Mouse (Mus musculus): Measurements from ENCODE around the gene Cd99l2. TPM values are rescaled to one million over a fixed set of nuclear protein-coding genes. Genes with fewer than 3 reads are reported as not detected.
A peak's percentile ranks its signal among the peaks of the same experiment; 100 is the strongest.
"Not testable (repeated sequence)": the region's sequence is repeated elsewhere in the genome, so short reads cannot be mapped to it uniquely, and the experiment has no call there.

The Cd99l2 gene
- polyA plus RNA-seq, 1 experiment from 2014 or later, result 40.0 TPM

- H3K4me3 ChIP-seq; H3K4me2 ChIP-seq (replicated peaks); H3K36me3 ChIP-seq; H3K9ac ChIP-seq (replicated peaks); H3K4me1 ChIP-seq; H3K27me3 ChIP-seq; ATAC-seq (ENCODE audit: low FRiP score, low read depth); H3K27ac ChIP-seq (replicated peaks); H3K9me3 ChIP-seq: not testable (repeated sequence)
- whole genome bisulfite sequencing, result 93% methylated on average over 4 of the region's 4 CpGs
These were observed 13.9 kb upstream of the Cd99l2 start for GRCm38 (mm10) chrX:71506591-71506990.

DNA sequence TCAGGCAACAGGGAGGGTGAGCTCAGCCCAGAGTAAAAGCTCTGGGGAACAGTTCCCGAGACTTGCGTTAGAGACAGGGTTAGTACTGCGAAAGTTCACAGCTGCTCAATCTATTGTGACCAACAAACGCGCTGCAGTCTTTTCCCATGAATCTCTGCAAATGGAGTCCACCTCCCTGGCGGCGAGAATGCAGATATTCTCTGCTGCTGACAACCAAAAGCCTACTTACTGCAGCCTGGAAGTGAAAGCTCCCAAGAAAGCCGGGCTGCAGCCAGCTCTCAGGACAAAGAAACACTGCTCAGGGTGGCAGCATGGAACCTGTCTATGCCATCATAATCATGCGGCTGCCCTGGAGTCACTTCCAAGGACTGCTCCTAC, 619 bp upstream of the Cd99l2 start:
- peak; percentile 35 for ATAC-seq (ENCODE audit: low FRiP score, low read depth)
- Histone ChIP-seq H3K9me3 (no peaks in the 10 kb centered on the region), H3K27me3 (no peaks in the 10 kb centered on the region), H3K27ac (replicated peaks) (peak overlapping the region; percentile 85), H3K4me3 (peak overlapping the region; percentile 51), H3K4me2 (replicated peaks) (peak overlapping the region; percentile 60), H3K4me1 (peaks cover 2% of the 10 kb centered on the region; the same call in 1 of the 2 replicates), H3K36me3 (no peaks in the 10 kb centered on the region), H3K9ac (replicated peaks) (peak overlapping the region; percentile 61)
- 22% methylated on average over 9 of the region's 9 CpGs for WGBS

DNA sequence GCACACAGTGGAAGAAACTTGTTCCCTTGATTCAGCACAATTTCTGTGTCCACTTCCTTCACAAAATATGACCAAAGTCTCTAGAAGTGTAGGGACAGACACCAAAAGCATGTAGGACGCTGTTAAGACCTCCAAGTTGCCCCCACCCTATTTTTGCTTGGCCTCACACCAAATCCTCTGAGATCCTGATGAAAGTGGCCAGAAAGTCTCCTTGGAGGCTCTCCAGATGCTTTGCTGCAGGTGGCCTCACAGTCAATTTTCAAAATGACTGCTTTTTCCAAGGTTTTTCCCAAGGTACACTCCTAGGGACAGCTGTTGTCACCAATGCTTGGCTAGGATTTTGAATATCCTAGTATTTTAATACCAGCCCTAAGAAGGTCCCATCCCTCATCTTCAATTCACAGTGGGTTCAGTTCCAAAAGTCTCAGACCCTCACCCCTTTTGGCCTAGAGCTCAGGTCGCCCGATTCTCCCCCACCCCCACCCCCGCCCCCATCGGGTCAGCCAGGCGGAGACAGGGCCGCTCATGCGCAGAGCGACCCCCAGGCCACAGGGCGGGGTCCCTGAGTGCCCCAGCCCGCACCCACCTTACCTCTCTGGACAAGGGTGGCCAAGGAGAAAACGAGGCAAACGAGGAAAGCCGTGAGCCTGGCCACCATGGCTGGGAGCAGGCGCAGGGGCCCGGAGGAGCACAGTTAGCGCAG, 567 bp downstream of the Cd99l2 start:
- no peaks in the 10 kb centered on the region for H3K27me3 ChIP-seq
- H3K4me3 ChIP-seq, result peak overlapping the region; percentile 51
- peak overlapping the region; percentile 60 for H3K4me2 ChIP-seq (replicated peaks)
- H3K4me1 ChIP-seq, result peaks cover 2% of the 10 kb centered on the region; the same call in 1 of the 2 replicates
- H3K9ac ChIP-seq (replicated peaks), result peak overlapping the region; percentile 61; the same call in 1 of the 2 replicates
- ATAC-seq (ENCODE audit: low FRiP score, low read depth), result peak; percentile 85
- no peaks in the 10 kb centered on the region for H3K9me3 ChIP-seq
- 22% methylated on average over 17 of the region's 17 CpGs for WGBS
- H3K36me3 ChIP-seq, result no peaks in the 10 kb centered on the region
- peak overlapping the region; percentile 85 for H3K27ac ChIP-seq (replicated peaks)

- no peaks in the 10 kb centered on the region for H3K9me3 ChIP-seq
- no peak overlapping the region for H3K27ac ChIP-seq (replicated peaks)
- no peak overlapping the region for H3K4me2 ChIP-seq (replicated peaks)
- H3K36me3 ChIP-seq, result no peaks in the 10 kb centered on the region
- H3K4me1 ChIP-seq, result peaks cover 2% of the 10 kb centered on the region; the same call in 1 of the 2 replicates
- H3K9ac ChIP-seq (replicated peaks), result no peak overlapping the region
- WGBS, result 79% methylated on average over 1 of the region's 1 CpGs
- H3K4me3 ChIP-seq, result no peak overlapping the region
- no peaks in the 10 kb centered on the region for H3K27me3 ChIP-seq
- ATAC-seq (ENCODE audit: low FRiP score, low read depth), result no peak
These were observed 3.3 kb downstream of the Cd99l2 start for GRCm38 (mm10) chrX:71489353-71489752.

GRCm38 (mm10) chrX:71482244-71482643, 10.4 kb downstream of the Cd99l2 start:
- H3K4me2 ChIP-seq (replicated peaks), result no peak overlapping the region
- no peaks in the 10 kb centered on the region for H3K36me3 ChIP-seq
- no peak overlapping the region for H3K9ac ChIP-seq (replicated peaks)
- H3K27me3 ChIP-seq, result no peaks in the 10 kb centered on the region
- 78% methylated on average over 2 of the region's 2 CpGs for WGBS
- no peak for ATAC-seq (ENCODE audit: low FRiP score, low read depth)
- H3K27ac ChIP-seq (replicated peaks), result no peak overlapping the region
- H3K4me1 ChIP-seq, result no peaks in the 10 kb centered on the region
- no peak overlapping the region for H3K4me3 ChIP-seq
- no peaks in the 10 kb centered on the region for H3K9me3 ChIP-seq

DNA sequence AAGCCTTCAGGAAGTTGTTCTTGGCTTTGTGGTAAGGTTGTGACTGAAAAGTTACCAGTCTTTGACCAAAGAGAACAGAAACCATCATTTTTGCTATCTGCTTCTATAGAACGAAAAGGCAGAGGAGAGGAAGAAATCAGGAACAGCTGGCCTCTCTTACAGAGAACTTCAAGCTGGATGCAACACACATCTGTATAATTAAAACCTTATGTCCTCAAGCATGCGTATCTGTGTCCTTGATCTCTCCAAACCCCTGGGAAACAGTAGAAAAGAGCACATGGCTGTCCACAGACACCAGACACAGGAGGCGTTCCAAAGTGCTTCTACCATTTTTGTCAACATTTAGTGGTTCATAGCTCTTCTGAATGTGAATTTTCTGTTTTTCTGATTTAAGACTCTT, 16.7 kb downstream of the Cd99l2 start:
- WGBS, result 69% methylated on average over 3 of the region's 3 CpGs
- H3K9ac ChIP-seq (replicated peaks), result no peak overlapping the region
- no peaks in the 10 kb centered on the region for H3K36me3 ChIP-seq
- no peak overlapping the region for H3K4me2 ChIP-seq (replicated peaks)
- no peak overlapping the region for H3K4me3 ChIP-seq
- no peaks in the 10 kb centered on the region for H3K4me1 ChIP-seq
- H3K9me3 ChIP-seq, result no peaks in the 10 kb centered on the region
- no peak for ATAC-seq (ENCODE audit: low FRiP score, low read depth)
- no peaks in the 10 kb centered on the region for H3K27me3 ChIP-seq
- H3K27ac ChIP-seq (replicated peaks), result no peak overlapping the region

- 63% methylated on average over 3 of the region's 3 CpGs for WGBS
- Histone ChIP-seq H3K4me1 (no peaks in the 10 kb centered on the region), H3K4me3 (no peak overlapping the region), H3K36me3 (no peaks in the 10 kb centered on the region), H3K9ac (replicated peaks) (no peak overlapping the region), H3K27ac (replicated peaks) (no peak overlapping the region), H3K4me2 (replicated peaks) (no peak overlapping the region), H3K9me3 (no peaks in the 10 kb centered on the region), H3K27me3 (no peaks in the 10 kb centered on the region)
- no peak for ATAC-seq (ENCODE audit: low FRiP score, low read depth)
These were observed 17.2 kb downstream of the Cd99l2 start for GRCm38 (mm10) chrX:71475497-71475896.

DNA sequence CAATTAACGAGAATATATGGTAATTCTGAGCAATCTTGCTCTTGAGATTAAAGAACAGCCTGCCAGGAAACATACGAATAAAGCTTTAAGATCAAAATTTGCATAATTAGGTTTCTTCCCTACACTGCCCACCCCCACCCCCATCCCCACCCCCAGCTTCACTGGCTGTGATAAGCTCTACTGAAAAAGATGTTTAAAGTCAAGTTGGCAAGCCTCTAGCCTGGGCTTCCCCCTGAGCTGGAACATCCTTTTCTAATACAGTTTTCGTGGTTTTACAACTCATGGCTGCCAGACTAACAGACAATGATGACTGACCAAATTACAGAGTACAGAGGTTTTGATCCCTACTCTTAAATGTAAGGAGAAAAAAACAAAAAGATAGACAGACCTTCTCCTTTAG, 17.6 kb downstream of the Cd99l2 start:
- Histone ChIP-seq H3K4me3 (no peak overlapping the region), H3K27me3 (no peaks in the 10 kb centered on the region), H3K36me3 (no peaks in the 10 kb centered on the region), H3K27ac (replicated peaks) (no peak overlapping the region), H3K9me3 (no peaks in the 10 kb centered on the region), H3K4me1 (no peaks in the 10 kb centered on the region), H3K4me2 (replicated peaks) (no peak overlapping the region), H3K9ac (replicated peaks) (no peak overlapping the region)
- 78% methylated on average over 3 of the region's 3 CpGs for WGBS
- ATAC-seq (ENCODE audit: low FRiP score, low read depth), result no peak

- Histone ChIP-seq H3K27ac (replicated peaks) (no peak overlapping the region), H3K9ac (replicated peaks) (no peak overlapping the region), H3K4me2 (replicated peaks) (no peak overlapping the region), H3K4me3 (no peak overlapping the region), H3K36me3 (no peaks in the 10 kb centered on the region), H3K4me1 (no peaks in the 10 kb centered on the region), H3K9me3 (no peaks in the 10 kb centered on the region), H3K27me3 (no peaks in the 10 kb centered on the region)
- 78% methylated on average over 3 of the region's 3 CpGs for WGBS
- no peak for ATAC-seq (ENCODE audit: low FRiP score, low read depth)
These were observed 18.2 kb downstream of the Cd99l2 start for GRCm38 (mm10) chrX:71474296-71474956.

GRCm38 (mm10) chrX:71468639-71469295, 23.9 kb downstream of the Cd99l2 start:
- no peak overlapping the region for H3K9ac ChIP-seq (replicated peaks)
- H3K36me3 ChIP-seq, result no peaks in the 10 kb centered on the region
- no peak for ATAC-seq (ENCODE audit: low FRiP score, low read depth)
- H3K4me2 ChIP-seq (replicated peaks), result no peak overlapping the region
- H3K4me3 ChIP-seq, result no peak overlapping the region
- no peaks in the 10 kb centered on the region for H3K27me3 ChIP-seq
- H3K4me1 ChIP-seq, result no peaks in the 10 kb centered on the region
- no peak overlapping the region for H3K27ac ChIP-seq (replicated peaks)
- no peaks in the 10 kb centered on the region for H3K9me3 ChIP-seq
- WGBS, result 96% methylated on average over 5 of the region's 5 CpGs

DNA sequence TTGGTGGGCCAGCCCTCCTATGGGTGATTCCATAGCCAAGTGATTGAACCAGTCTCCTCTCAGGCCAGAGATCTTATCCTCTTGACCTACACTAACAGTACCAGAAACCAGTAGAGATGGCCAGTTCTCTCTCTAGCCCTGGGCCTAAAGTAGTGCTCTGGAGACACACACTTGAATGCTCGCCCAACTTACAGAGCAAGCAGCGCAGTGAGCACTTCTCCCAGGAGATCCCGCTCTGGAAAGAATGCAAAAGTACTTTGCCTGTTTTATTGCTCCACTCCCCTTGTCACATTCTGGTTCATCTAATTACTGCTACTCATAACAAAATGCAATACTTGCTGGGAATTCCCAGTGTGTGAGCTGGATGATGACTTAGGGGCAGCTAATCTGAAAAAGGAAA, 25.2 kb downstream of the Cd99l2 start:
- Histone ChIP-seq H3K4me2 (replicated peaks) (no peak overlapping the region), H3K4me3 (no peak overlapping the region), H3K27ac (replicated peaks) (no peak overlapping the region), H3K4me1 (no peaks in the 10 kb centered on the region), H3K27me3 (no peaks in the 10 kb centered on the region), H3K9me3 (no peaks in the 10 kb centered on the region), H3K36me3 (no peaks in the 10 kb centered on the region), H3K9ac (replicated peaks) (no peak overlapping the region)
- WGBS, result 96% methylated on average over 3 of the region's 3 CpGs
- no peak for ATAC-seq (ENCODE audit: low FRiP score, low read depth)

DNA sequence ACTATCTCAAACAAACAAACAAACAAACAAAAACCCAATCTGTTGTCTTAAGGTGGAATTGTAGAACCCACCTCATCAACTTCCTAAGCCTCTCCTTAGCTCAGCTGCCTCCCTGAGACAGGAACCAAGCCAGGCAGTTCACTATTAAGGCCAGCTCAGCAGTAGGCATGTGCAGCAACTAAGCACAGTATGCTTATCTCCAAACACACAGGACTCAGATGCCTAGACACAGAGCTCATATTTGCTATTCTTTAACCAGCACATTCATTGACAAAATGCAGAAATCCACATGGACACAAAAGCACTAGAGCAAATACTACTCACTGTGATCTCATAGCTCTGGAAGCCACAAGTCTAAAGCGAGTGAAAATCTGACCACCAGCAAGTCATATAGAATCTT, 27.2 kb downstream of the Cd99l2 start:
- Histone ChIP-seq H3K9me3 (no peaks in the 10 kb centered on the region), H3K36me3 (no peaks in the 10 kb centered on the region), H3K9ac (replicated peaks) (no peak overlapping the region), H3K27me3 (no peaks in the 10 kb centered on the region), H3K4me1 (no peaks in the 10 kb centered on the region), H3K4me2 (replicated peaks) (no peak overlapping the region), H3K4me3 (no peak overlapping the region), H3K27ac (replicated peaks) (no peak overlapping the region)
- no peak for ATAC-seq (ENCODE audit: low FRiP score, low read depth)
- 94% methylated on average over 1 of the region's 1 CpGs for WGBS
